Mouse (Mus musculus): Measurements from ENCODE around the gene Gng3. TPM values are rescaled to one million over a fixed set of nuclear protein-coding genes. Genes with fewer than 3 reads are reported as not detected.

The Gng3 gene
- polyA plus RNA-seq, 1 experiment from 2014 or later: 7.2 TPM

Small RNA genes within 50 kb of the gene (microRNA-seq; reads per million reads assigned to microRNA genes)
- gene Mir5136: not detected

Other genes with a start within 250 kb of the Gng3 start
- gene Slc22a8, start 247.9 kb downstream of the Gng3 start, polyA plus RNA-seq (2016; fragmentation: Nextera tagmentation; extraction: Ambion mirVana): not detected in 2 replicates
- gene Slc22a6, start 221.2 kb downstream of the Gng3 start, polyA plus RNA-seq (2016; fragmentation: Nextera tagmentation; extraction: Ambion mirVana): not detected in 2 replicates
- gene Chrm1, start 175.4 kb downstream of the Gng3 start, polyA plus RNA-seq (2016; fragmentation: Nextera tagmentation; extraction: Ambion mirVana): 0.10 TPM in 1 of 2 replicates, not detected in the other
- 119 and 128 TPM in 2 replicates for gene Slc3a2, start 115.8 kb downstream of the Gng3 start, polyA plus RNA-seq (2016; fragmentation: Nextera tagmentation; extraction: Ambion mirVana)
- gene Wdr74, start 103.4 kb downstream of the Gng3 start, polyA plus RNA-seq (2016; fragmentation: Nextera tagmentation; extraction: Ambion mirVana): 121 and 145 TPM in 2 replicates
- 2.8 and 3.1 TPM in 2 replicates for gene 1700092M07Rik, start 98.5 kb downstream of the Gng3 start, polyA plus RNA-seq (2016; fragmentation: Nextera tagmentation; extraction: Ambion mirVana)
- 99.3 and 134 TPM in 2 replicates for gene Stx5a, start 97.8 kb downstream of the Gng3 start, polyA plus RNA-seq (2016; fragmentation: Nextera tagmentation; extraction: Ambion mirVana)
- gene Nxf1, start 82.1 kb downstream of the Gng3 start, polyA plus RNA-seq (2016; fragmentation: Nextera tagmentation; extraction: Ambion mirVana): 257 and 273 TPM in 2 replicates
- gene Tmem223, start 68.2 kb downstream of the Gng3 start, polyA plus RNA-seq (2016; fragmentation: Nextera tagmentation; extraction: Ambion mirVana): 181 and 183 TPM in 2 replicates
- gene Tmem179b, start 64.7 kb downstream of the Gng3 start, polyA plus RNA-seq (2016; fragmentation: Nextera tagmentation; extraction: Ambion mirVana): 41.3 and 43.7 TPM in 2 replicates
- 44.2 and 47.0 TPM in 2 replicates for gene Taf6l, start 52.8 kb downstream of the Gng3 start, polyA plus RNA-seq (2016; fragmentation: Nextera tagmentation; extraction: Ambion mirVana)
- 206 and 216 TPM in 2 replicates for gene Polr2g, start 40.6 kb downstream of the Gng3 start, polyA plus RNA-seq (2016; fragmentation: Nextera tagmentation; extraction: Ambion mirVana)
- gene Zbtb3, start 36.6 kb downstream of the Gng3 start, polyA plus RNA-seq (2016; fragmentation: Nextera tagmentation; extraction: Ambion mirVana): 5.9 and 6.1 TPM in 2 replicates
- 80.2 and 85.2 TPM in 2 replicates for gene Ttc9c, start 19.9 kb downstream of the Gng3 start, polyA plus RNA-seq (2016; fragmentation: Nextera tagmentation; extraction: Ambion mirVana)
- gene Hnrnpul2, start 19.2 kb downstream of the Gng3 start, polyA plus RNA-seq (2016; fragmentation: Nextera tagmentation; extraction: Ambion mirVana): 4.7 and 5.2 TPM in 2 replicates
- gene AC129217.1, start 9.4 kb downstream of the Gng3 start, polyA plus RNA-seq (2016; fragmentation: Nextera tagmentation; extraction: Ambion mirVana): not detected in 2 replicates
- gene Bscl2, start 1.7 kb downstream of the Gng3 start, polyA plus RNA-seq (2016; fragmentation: Nextera tagmentation; extraction: Ambion mirVana): 37.2 and 42.5 TPM in 2 replicates
- gene Lrrn4cl, start 11.6 kb upstream of the Gng3 start, polyA plus RNA-seq (2016; fragmentation: Nextera tagmentation; extraction: Ambion mirVana): 0.29 and 0.39 TPM in 2 replicates
- gene Ubxn1, start 32.3 kb upstream of the Gng3 start, polyA plus RNA-seq (2016; fragmentation: Nextera tagmentation; extraction: Ambion mirVana): 211 and 228 TPM in 2 replicates
- 56.8 and 60.6 TPM in 2 replicates for gene Uqcc3, start 41.7 kb upstream of the Gng3 start, polyA plus RNA-seq (2016; fragmentation: Nextera tagmentation; extraction: Ambion mirVana)
- 110 and 149 TPM in 2 replicates for gene Lbhd1, start 44.5 kb upstream of the Gng3 start, polyA plus RNA-seq (2016; fragmentation: Nextera tagmentation; extraction: Ambion mirVana)
- gene Gm49403, start 44.7 kb upstream of the Gng3 start, polyA plus RNA-seq (2016; fragmentation: Nextera tagmentation; extraction: Ambion mirVana): not detected in 2 replicates
- gene 1810009A15Rik, start 49.7 kb upstream of the Gng3 start, polyA plus RNA-seq (2016; fragmentation: Nextera tagmentation; extraction: Ambion mirVana): 151 and 188 TPM in 2 replicates
- gene Gm49416, start 49.7 kb upstream of the Gng3 start, polyA plus RNA-seq (2016; fragmentation: Nextera tagmentation; extraction: Ambion mirVana): 0.45 TPM in 1 of 2 replicates, not detected in the other
- 59.2 and 61.9 TPM in 2 replicates for gene Ints5, start 53.8 kb upstream of the Gng3 start, polyA plus RNA-seq (2016; fragmentation: Nextera tagmentation; extraction: Ambion mirVana)
- 117 and 129 TPM in 2 replicates for gene Ganab, start 58.9 kb upstream of the Gng3 start, polyA plus RNA-seq (2016; fragmentation: Nextera tagmentation; extraction: Ambion mirVana)
- gene B3gat3, start 81.2 kb upstream of the Gng3 start, polyA plus RNA-seq (2016; fragmentation: Nextera tagmentation; extraction: Ambion mirVana): 47.0 and 48.1 TPM in 2 replicates
- gene Rom1, start 90.2 kb upstream of the Gng3 start, polyA plus RNA-seq (2016; fragmentation: Nextera tagmentation; extraction: Ambion mirVana): 4.1 and 4.3 TPM in 2 replicates
- 37.1 and 37.5 TPM in 2 replicates for gene Eml3, start 90.4 kb upstream of the Gng3 start, polyA plus RNA-seq (2016; fragmentation: Nextera tagmentation; extraction: Ambion mirVana)
- gene Mta2, start 102.7 kb upstream of the Gng3 start, polyA plus RNA-seq (2016; fragmentation: Nextera tagmentation; extraction: Ambion mirVana): 229 and 233 TPM in 2 replicates
- gene Tut1, start 114.7 kb upstream of the Gng3 start, polyA plus RNA-seq (2016; fragmentation: Nextera tagmentation; extraction: Ambion mirVana): 49.6 and 49.7 TPM in 2 replicates
- gene Eef1g, start 127.8 kb upstream of the Gng3 start, polyA plus RNA-seq (2016; fragmentation: Nextera tagmentation; extraction: Ambion mirVana): 563 and 631 TPM in 2 replicates
- gene Ahnak, start 150.1 kb upstream of the Gng3 start, polyA plus RNA-seq (2016; fragmentation: Nextera tagmentation; extraction: Ambion mirVana): 5.3 and 8.9 TPM in 2 replicates
- gene Scgb1a1, start 248.8 kb upstream of the Gng3 start, polyA plus RNA-seq (2016; fragmentation: Nextera tagmentation; extraction: Ambion mirVana): not detected in 2 replicates

Measured in limb, embryonic 10.5 days (tissue).